Mouse (Mus musculus): ENCODE measurements around the gene Lrrc4.

DNA sequence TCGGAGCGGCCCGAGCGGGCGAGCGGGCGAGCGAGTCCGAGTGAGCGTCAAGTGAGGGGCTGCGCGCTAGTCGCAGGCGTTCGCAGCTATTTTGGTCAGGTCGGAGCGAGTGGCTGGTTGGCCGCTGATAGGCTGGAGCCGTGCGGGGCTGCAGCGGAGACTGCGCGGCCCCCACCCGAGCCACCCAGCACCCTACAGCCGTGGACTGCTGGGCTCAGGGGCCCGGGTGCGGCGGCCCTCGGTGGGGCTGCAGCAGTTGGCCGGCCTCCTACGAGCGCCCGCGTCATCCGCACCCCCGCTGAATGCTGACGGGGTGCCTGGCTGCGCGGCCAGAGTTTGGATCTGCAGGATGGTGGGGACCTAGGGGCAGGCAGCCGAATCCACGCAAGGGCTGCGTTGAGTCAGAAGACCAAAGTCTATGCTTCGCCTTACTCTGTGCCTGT lies 1.9 kb upstream of the Lrrc4 start:
- TF ChIP-seq CTCF (IDR thresholded peaks at IDR 0.05; ENCODE audit: extremely low read depth, insufficient read depth, low read length): no peak
- TF ChIP-seq POLR2A (IDR thresholded peaks at IDR 0.05; ENCODE audit: extremely low read depth, insufficient read depth, low read length): no peak

Measured in cortical plate, adult 2 months (tissue).